Mouse (Mus musculus) heart, embryonic 15.5 days (tissue): ENCODE results near the gene Ccdc81. TPM values are rescaled to one million over a fixed set of nuclear protein-coding genes. Genes with fewer than 3 reads are reported as not detected.

Experiments
- ATAC-seq: fragments of 200-750 bp; cut with Nextera tagmentation; replicated peaks from 2 replicates; pipeline ENCODE4 v1.8.0; 2017; ENCODE audit warnings: low read depth, moderate TSS enrichment; ENCODE audit not compliant: insufficient number of reproducible peaks, insufficient read depth, low FRiP score
- H3K27ac ChIP-seq: fragments of 300-500 bp; sonication (generic); 2 replicates; pipeline ENCODE4 v1.5.1; 2015; ENCODE audit warnings: mild to moderate bottlenecking, inconsistent platforms
- H3K27me3 ChIP-seq: fragments of 300-500 bp; sonication (generic); 2 replicates; pipeline ENCODE4 v1.6.1; 2015; ENCODE audit warnings: inconsistent platforms
- H3K36me3 ChIP-seq: fragments of 300-500 bp; sonication (generic); 2 replicates; pipeline ENCODE4 v1.6.1; 2015; ENCODE audit warnings: mild to moderate bottlenecking, inconsistent platforms
- H3K4me1 ChIP-seq: fragments of 300-500 bp; sonication (generic); replicated peaks from 2 replicates; pipeline ENCODE4 v1.6.1; 2015; ENCODE audit warnings: inconsistent platforms
- H3K4me2 ChIP-seq: fragments of 300-500 bp; sonication (generic); 2 replicates; pipeline ENCODE4 v1.6.1; 2015; ENCODE audit warnings: inconsistent platforms, mild to moderate bottlenecking, moderate library complexity
- H3K4me3 ChIP-seq: fragments of 300-500 bp; sonication (generic); 2 replicates; pipeline ENCODE4 v1.5.1; 2015; ENCODE audit warnings: mild to moderate bottlenecking, inconsistent platforms
- H3K9ac ChIP-seq: fragments of 300-500 bp; sonication (generic); 2 replicates; pipeline ENCODE4 v1.6.1; 2015; ENCODE audit warnings: mild to moderate bottlenecking, inconsistent platforms
- H3K9me3 ChIP-seq: fragments of 300-500 bp; sonication (generic); replicated peaks from 2 replicates; pipeline ENCODE4 v1.6.1; 2016; ENCODE audit warnings: inconsistent platforms
- WGBS: fragments of 180-500 bp; shearing (Covaris S2); methylation state at CpG from one replicate; pipeline ENCODE4 v1.1.7; 2015; ENCODE audit warnings: mixed read lengths; 5-methylcytosine and 5-hydroxymethylcytosine counted together
- polyA plus RNA-seq: library from polyadenylated mRNA; unstranded; fragments of >200 nt; fragmentation: Nextera tagmentation; extraction: Ambion mirVana; gene quantifications from 2 replicates; pipeline ENCODE4 v1.2.1, GENCODE M21; 2015

Ccdc81 gene
- polyA plus RNA-seq, 1 experiment from 2014 or later, result not detected

GRCm38 (mm10) chr7:89856440-89857217 is 46.8 kb downstream of the Ccdc81 start:
- 56% methylated on average over 17 of the region's 17 CpGs for WGBS
- H3K9ac ChIP-seq, result no peak overlapping the region
- no peak overlapping the region for H3K4me3 ChIP-seq
- H3K4me1 ChIP-seq, result no peaks in the 10 kb centered on the region
- H3K27ac ChIP-seq, result no peak overlapping the region
- H3K27me3 ChIP-seq, result no peaks in the 10 kb centered on the region
- H3K9me3 ChIP-seq, result no peaks in the 10 kb centered on the region
- no peaks in the 10 kb centered on the region for H3K36me3 ChIP-seq
- no peak for ATAC-seq
- H3K4me2 ChIP-seq, result no peak overlapping the region

- no peak overlapping the region for H3K4me3 ChIP-seq
- WGBS, result 56% methylated on average over 1 of the region's 1 CpGs
- no peak for ATAC-seq
These were observed 48.2 kb downstream of the Ccdc81 start for GRCm38 (mm10) chr7:89855196-89855595.

GRCm38 (mm10) chr7:89853131-89853530 is 50.3 kb downstream of the Ccdc81 start:
- no peak overlapping the region for H3K27ac ChIP-seq
- H3K27me3 ChIP-seq, result no peaks in the 10 kb centered on the region
- H3K4me1 ChIP-seq, result no peaks in the 10 kb centered on the region
- 76% methylated on average over 5 of the region's 5 CpGs for WGBS
- ATAC-seq, result no peak
- H3K9me3 ChIP-seq, result no peaks in the 10 kb centered on the region
- H3K9ac ChIP-seq, result no peak overlapping the region
- H3K36me3 ChIP-seq, result no peaks in the 10 kb centered on the region
- no peak overlapping the region for H3K4me3 ChIP-seq
- no peak overlapping the region for H3K4me2 ChIP-seq

More at GRCm38 (mm10) chr7:89855196-89855595, 48.2 kb downstream of the Ccdc81 start:
- H3K4me1 ChIP-seq, result no peaks in the 10 kb centered on the region
- H3K9ac ChIP-seq, result no peak overlapping the region
- no peaks in the 10 kb centered on the region for H3K36me3 ChIP-seq
- H3K27ac ChIP-seq, result no peak overlapping the region
- no peaks in the 10 kb centered on the region for H3K27me3 ChIP-seq
- H3K9me3 ChIP-seq, result no peaks in the 10 kb centered on the region
- no peak overlapping the region for H3K4me2 ChIP-seq

GRCm38 (mm10) chr7:89852158-89853095 is 51.0 kb downstream of the Ccdc81 start:
- Histone ChIP-seq H3K4me2 (no peak overlapping the region), H3K4me1 (no peaks in the 10 kb centered on the region), H3K36me3 (no peaks in the 10 kb centered on the region), H3K9me3 (no peaks in the 10 kb centered on the region), H3K27ac (no peak overlapping the region), H3K4me3 (no peak overlapping the region), H3K27me3 (no peaks in the 10 kb centered on the region), H3K9ac (no peak overlapping the region)
- 79% methylated on average over 10 of the region's 10 CpGs for WGBS
- no peak for ATAC-seq

- Histone ChIP-seq H3K36me3 (no peaks in the 10 kb centered on the region), H3K9ac (no peak overlapping the region), H3K4me3 (no peak overlapping the region), H3K27ac (no peak overlapping the region), H3K4me1 (no peaks in the 10 kb centered on the region), H3K9me3 (no peaks in the 10 kb centered on the region), H3K27me3 (no peaks in the 10 kb centered on the region), H3K4me2 (no peak overlapping the region)
- ATAC-seq, result no peak
- 55% methylated on average over 3 of the region's 3 CpGs for WGBS
These were observed 52.9 kb downstream of the Ccdc81 start for GRCm38 (mm10) chr7:89850510-89850909.

GRCm38 (mm10) chr7:89845669-89846068 is 57.8 kb downstream of the Ccdc81 start:
- no peak overlapping the region for H3K4me2 ChIP-seq
- no peak overlapping the region for H3K9ac ChIP-seq
- no peaks in the 10 kb centered on the region for H3K36me3 ChIP-seq
- WGBS, result 69% methylated on average over 4 of the region's 4 CpGs
- no peaks in the 10 kb centered on the region for H3K27me3 ChIP-seq
- H3K4me1 ChIP-seq, result 0 out of 2 replicates have a peak, but pooled peaks cover 3% of the 10 kb centered on the region
- no peaks in the 10 kb centered on the region for H3K9me3 ChIP-seq
- no peak overlapping the region for H3K27ac ChIP-seq
- ATAC-seq, result no peak
- no peak overlapping the region for H3K4me3 ChIP-seq

- 29% methylated on average over 6 of the region's 6 CpGs for WGBS
- H3K27ac ChIP-seq, result no peak overlapping the region
- no peak overlapping the region for H3K4me3 ChIP-seq
- H3K36me3 ChIP-seq, result no peaks in the 10 kb centered on the region
- H3K27me3 ChIP-seq, result no peaks in the 10 kb centered on the region
- H3K4me2 ChIP-seq, result no peak overlapping the region
- ATAC-seq, result no peak
- H3K9ac ChIP-seq, result no peak overlapping the region
- H3K4me1 ChIP-seq, result 0 out of 2 replicates have a peak, but pooled peaks cover 3% of the 10 kb centered on the region
- no peaks in the 10 kb centered on the region for H3K9me3 ChIP-seq
These were observed 59.9 kb downstream of the Ccdc81 start for GRCm38 (mm10) chr7:89843533-89843932.

GRCm38 (mm10) chr7:89843121-89843520 is 60.3 kb downstream of the Ccdc81 start:
- 60% methylated on average over 6 of the region's 6 CpGs for WGBS
- Histone ChIP-seq H3K4me3 (no peak overlapping the region), H3K27ac (no peak overlapping the region), H3K9ac (no peak overlapping the region), H3K9me3 (no peaks in the 10 kb centered on the region), H3K4me1 (0 out of 2 replicates have a peak, but pooled peaks cover 6% of the 10 kb centered on the region), H3K27me3 (no peaks in the 10 kb centered on the region), H3K4me2 (no peak overlapping the region), H3K36me3 (no peaks in the 10 kb centered on the region)
- no peak for ATAC-seq

- Histone ChIP-seq H3K4me3 (no peak overlapping the region), H3K27me3 (no peaks in the 10 kb centered on the region), H3K36me3 (no peaks in the 10 kb centered on the region), H3K4me2 (no peak overlapping the region), H3K9ac (no peak overlapping the region), H3K9me3 (no peaks in the 10 kb centered on the region), H3K4me1 (0 out of 2 replicates have a peak, but pooled peaks cover 6% of the 10 kb centered on the region), H3K27ac (no peak overlapping the region)
- no peak for ATAC-seq
- WGBS, result 84% methylated on average over 5 of the region's 5 CpGs
These were observed 61.1 kb downstream of the Ccdc81 start for GRCm38 (mm10) chr7:89842404-89842715.

- WGBS, result 29% methylated on average over 15 of the region's 15 CpGs
- ATAC-seq, result no peak
- Histone ChIP-seq H3K4me2 (no peak overlapping the region; the same call in 1 of the 2 replicates), H3K4me1 (0 out of 2 replicates have a peak, but pooled peaks cover 6% of the 10 kb centered on the region), H3K9ac (no peak overlapping the region), H3K27me3 (no peaks in the 10 kb centered on the region), H3K4me3 (no peak overlapping the region), H3K36me3 (no peaks in the 10 kb centered on the region), H3K9me3 (no peaks in the 10 kb centered on the region), H3K27ac (no peak overlapping the region)
These were observed 61.6 kb downstream of the Ccdc81 start for GRCm38 (mm10) chr7:89841670-89842403.

GRCm38 (mm10) chr7:89839721-89840120 is 63.7 kb downstream of the Ccdc81 start:
- no peaks in the 10 kb centered on the region for H3K27me3 ChIP-seq
- no peak overlapping the region for H3K4me2 ChIP-seq
- 0 out of 2 replicates have a peak, but pooled peaks cover 6% of the 10 kb centered on the region for H3K4me1 ChIP-seq
- no peak overlapping the region for H3K4me3 ChIP-seq
- no peak overlapping the region for H3K27ac ChIP-seq
- H3K9ac ChIP-seq, result no peak overlapping the region
- no peaks in the 10 kb centered on the region for H3K9me3 ChIP-seq
- no peaks in the 10 kb centered on the region for H3K36me3 ChIP-seq
- ATAC-seq, result no peak
- 61% methylated on average over 8 of the region's 8 CpGs for WGBS
